Mouse (Mus musculus): Measurements from ENCODE around the gene Ssb. TPM values are rescaled to one million over a fixed set of nuclear protein-coding genes. Genes with fewer than 3 reads are reported as not detected.

The Ssb gene
- polyA plus RNA-seq, 1 experiment from 2014 or later = 283 TPM

DNA sequence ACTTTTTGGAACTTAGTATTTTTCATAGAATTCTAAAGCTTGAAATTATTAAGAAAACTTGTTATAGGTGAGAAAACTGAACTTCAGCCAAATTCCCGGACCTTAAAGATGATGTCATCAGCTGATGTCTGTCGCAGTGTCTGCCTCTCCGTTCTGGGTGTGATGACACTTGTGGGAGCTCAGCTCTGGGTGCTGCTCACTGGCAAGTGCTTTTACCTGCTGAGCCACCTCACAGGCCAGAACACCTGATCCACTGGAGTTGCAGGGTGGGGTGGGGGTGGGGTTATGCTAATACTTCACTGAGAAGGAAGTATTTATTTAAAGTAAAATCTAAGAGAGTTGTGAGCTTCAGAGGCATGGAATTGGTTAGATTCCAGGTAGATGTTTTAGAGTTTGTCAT, 55.9 kb downstream of the Ssb start:
- Histone ChIP-seq H3K27ac (no peak overlapping the region), H3K27me3 (ENCODE audit: insufficient read depth, poor library complexity, severe bottlenecking) (no peaks in the 10 kb centered on the region), H3K4me1 (no peaks in the 10 kb centered on the region), H3K36me3 (peaks cover 45% of the 10 kb centered on the region), H3K9me3 (no peaks in the 10 kb centered on the region), H3K4me3 (no peak overlapping the region)
- DNase-seq (ENCODE audit: low spot score) = no peak
- 84% methylated on average over 3 of the region's 3 CpGs for WGBS

Other genes with a start within 250 kb of the Ssb start
- gene Bbs5, start 214.4 kb upstream of the Ssb start, polyA plus RNA-seq (2016; fragmentation: Nextera tagmentation; extraction: Ambion mirVana) = 14.5 and 15.9 TPM in 2 replicates
- gene Klhl41, start 191.4 kb upstream of the Ssb start, polyA plus RNA-seq (2016; fragmentation: Nextera tagmentation; extraction: Ambion mirVana) = 8.3 and 15.4 TPM in 2 replicates
- 19.5 and 23.0 TPM in 2 replicates for gene Fastkd1, start 148.0 kb upstream of the Ssb start, polyA plus RNA-seq (2016; fragmentation: Nextera tagmentation; extraction: Ambion mirVana)
- 98.0 and 114 TPM in 2 replicates for gene Ppig, start 139.0 kb upstream of the Ssb start, polyA plus RNA-seq (2016; fragmentation: Nextera tagmentation; extraction: Ambion mirVana)
- 1.0 and 1.3 TPM in 2 replicates for gene Ccdc173, start 72.0 kb upstream of the Ssb start, polyA plus RNA-seq (2016; fragmentation: Nextera tagmentation; extraction: Ambion mirVana)
- gene Phospho2, start 71.9 kb upstream of the Ssb start, polyA plus RNA-seq (2016; fragmentation: Nextera tagmentation; extraction: Ambion mirVana) = 19.8 and 21.5 TPM in 2 replicates
- gene Klhl23, start 39.6 kb upstream of the Ssb start, polyA plus RNA-seq (2016; fragmentation: Nextera tagmentation; extraction: Ambion mirVana) = 40.3 and 66.3 TPM in 2 replicates
- gene Mettl5, start 24.1 kb downstream of the Ssb start, polyA plus RNA-seq (2016; fragmentation: Nextera tagmentation; extraction: Ambion mirVana) = 37.1 and 38.3 TPM in 2 replicates
- 14.0 and 16.3 TPM in 2 replicates for gene Ubr3, start 35.7 kb downstream of the Ssb start, polyA plus RNA-seq (2016; fragmentation: Nextera tagmentation; extraction: Ambion mirVana)
- 0.25 and 0.32 TPM in 2 replicates for gene Myo3b, start 177.6 kb downstream of the Ssb start, polyA plus RNA-seq (2016; fragmentation: Nextera tagmentation; extraction: Ambion mirVana)

All from heart, embryonic 10.5 days (tissue).